Mouse (Mus musculus) adrenal gland, adult 8-10 months (tissue): ENCODE data around the gene Rangap1. TPM values are rescaled to one million over a fixed set of nuclear protein-coding genes. Genes with fewer than 3 reads are reported as not detected.
A peak's percentile ranks its signal among the peaks of the same experiment; 100 is the strongest.

Source experiments
- DNase-seq: peaks from one replicate; pipeline ENCODE4 v3.0.0; 2022
- total RNA-seq, 4 experiments: library from RNA; stranded (reverse); gene quantifications; 2 replicates each; pipeline ENCODE4 v1.2.4; 2022

Rangap1 gene
- total RNA-seq, 4 experiments from 2014 or later = 53.4 to 70.2 (median 60.6) TPM

- DNase-seq = peak; percentile 75
Observed at GRCm38 (mm10) chr15:81693967-81694881, 51.1 kb downstream of the Rangap1 start.

DNA sequence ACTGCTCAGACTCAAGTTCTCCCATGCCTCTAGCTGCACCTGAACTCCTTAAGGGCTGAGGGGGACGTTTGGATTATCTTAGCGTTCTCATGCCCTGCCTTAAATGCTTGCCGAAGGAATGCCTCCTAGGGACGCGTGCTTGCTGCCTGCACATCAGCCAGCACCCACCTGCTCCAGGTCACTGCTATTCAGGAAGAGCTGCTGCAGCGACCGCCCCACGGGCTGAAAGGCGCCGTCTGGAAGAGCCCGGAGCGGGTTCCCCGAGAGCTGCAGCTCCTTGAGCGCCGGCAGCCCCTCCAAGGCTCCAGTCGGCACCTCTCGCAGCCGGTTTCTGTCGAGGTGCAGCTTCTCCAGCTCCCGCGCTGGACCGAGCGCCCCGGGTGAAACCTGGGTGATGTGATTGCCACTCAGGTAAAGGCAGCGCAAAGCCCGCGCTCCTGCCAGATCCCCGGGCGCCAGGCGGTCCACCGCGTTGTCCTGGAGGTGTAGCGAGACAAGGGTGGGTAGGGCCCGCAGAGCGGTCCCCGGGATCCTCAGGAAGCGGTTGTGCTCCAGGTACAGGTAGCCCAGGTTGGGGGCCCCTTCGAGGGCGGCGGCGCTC is 51.9 kb downstream of the Rangap1 start:
- DNase-seq = no peak

DNA sequence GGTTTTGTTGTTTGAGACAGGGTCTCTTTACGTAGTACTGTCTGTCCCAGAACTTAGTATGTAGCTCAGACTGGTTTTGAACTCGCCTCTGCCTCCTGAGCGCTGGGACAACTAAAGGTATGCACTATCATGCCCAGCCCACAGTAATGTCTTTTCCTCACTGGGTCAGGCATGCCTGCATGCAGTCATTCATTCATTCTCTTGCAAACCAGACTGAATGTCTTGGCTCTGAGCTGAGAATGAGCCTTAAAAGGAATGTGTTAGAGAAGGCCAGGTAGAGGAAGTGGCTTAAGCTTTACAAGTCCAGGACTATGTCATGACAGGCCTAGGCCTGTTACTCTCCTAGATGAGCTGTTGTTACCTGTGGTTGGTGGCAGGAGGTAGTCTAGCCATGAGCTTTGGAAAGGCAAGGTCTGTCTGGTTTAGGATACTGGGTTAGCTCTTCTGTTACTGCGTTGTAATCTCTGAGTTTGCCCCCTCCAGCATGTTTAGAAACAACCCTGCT is 65.0 kb downstream of the Rangap1 start:
- no peak for DNase-seq

DNA sequence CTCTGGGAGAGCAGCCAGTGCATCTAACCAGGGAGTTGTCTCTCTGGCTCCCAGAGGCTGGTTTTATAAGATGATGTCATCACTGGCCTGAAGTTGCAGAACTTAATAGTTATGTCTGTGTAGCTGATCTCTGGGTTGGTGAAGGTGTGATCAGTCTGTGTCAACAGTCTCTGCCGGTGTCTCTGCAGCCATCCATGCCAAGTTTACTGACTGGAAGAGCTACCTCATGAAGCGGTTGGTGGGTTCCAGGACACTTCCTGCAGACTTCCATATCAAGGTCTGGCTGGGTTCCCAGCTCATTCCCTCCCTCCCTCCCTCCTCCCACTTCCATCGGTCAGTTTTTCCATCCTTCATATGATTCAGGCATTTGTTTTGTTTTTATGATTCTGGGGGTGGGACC is 68.7 kb downstream of the Rangap1 start:
- DNase-seq = no peak

GRCm38 (mm10) chr15:81670231-81670640 is 75.1 kb downstream of the Rangap1 start:
- DNase-seq = no peak

- DNase-seq = no peak
Observed at GRCm38 (mm10) chr15:81666957-81667356, 78.4 kb downstream of the Rangap1 start.

DNA sequence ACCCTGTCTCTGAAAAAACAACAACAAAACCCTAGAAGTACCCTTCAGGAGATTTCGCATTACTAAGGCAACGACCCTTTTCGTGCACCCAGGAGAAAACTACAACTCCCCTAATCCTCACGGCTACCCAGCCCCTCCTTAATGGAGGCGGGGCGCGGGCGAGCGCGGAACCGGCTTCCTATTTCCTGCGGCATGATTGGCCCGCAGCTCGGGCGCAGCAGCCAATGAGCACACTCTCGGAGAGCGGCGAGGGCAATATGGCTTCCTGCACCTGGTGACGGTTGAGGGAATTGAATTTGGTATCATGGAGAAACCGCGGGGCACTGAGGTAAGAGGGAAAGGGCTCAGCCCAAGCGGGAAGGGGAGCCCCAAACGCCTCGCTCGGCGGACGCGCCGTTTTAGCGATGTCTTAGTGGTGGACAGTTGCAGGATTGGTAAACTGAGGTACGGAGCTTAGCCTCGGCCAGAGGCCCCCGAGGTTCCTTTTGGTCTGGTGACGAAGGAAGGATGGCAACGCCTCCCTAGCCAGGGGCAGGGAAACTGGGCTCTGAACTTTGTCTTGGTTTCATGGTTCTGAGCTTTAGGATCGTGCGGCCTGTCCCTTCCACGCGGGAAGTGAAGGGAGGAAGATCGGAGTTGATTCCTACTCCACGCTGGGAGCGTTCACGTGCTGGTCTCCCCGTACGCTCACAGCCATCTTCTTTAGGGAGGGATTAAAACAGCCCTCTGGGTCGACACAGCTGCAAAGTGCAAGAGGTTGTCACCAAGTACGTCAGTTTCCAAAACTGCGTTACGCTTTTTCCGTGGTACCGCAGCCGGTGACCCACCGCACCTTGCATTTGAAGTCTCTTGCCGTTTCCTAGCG is 81.4 kb downstream of the Rangap1 start, which contains the start of gene L3mbtl2:
L3mbtl2 (plus strand) TSS at position 193 of the 865 bp plus-strand sequence.
- peak; percentile 90 for DNase-seq

DNA sequence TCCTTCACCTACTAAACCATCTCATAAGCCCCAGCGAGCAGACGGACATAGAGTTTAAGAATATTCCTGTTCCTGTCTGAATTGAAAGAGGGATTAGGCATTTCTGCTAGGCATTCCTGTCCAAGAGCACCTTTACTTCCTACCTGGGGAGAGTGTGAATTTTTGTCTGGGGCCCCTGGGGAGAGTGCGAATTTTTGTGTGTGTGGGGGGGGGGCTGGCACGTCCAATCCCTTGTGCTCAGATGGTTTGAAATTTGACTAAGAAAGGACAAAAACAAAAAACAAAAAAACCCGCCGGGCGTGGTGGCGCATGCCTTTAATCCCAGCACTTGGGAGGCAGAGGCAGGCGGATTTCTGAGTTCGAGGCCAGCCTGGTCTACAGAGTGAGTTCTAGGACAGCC is 82.0 kb downstream of the Rangap1 start:
- DNase-seq = no peak

- no peak for DNase-seq
Observed at GRCm38 (mm10) chr15:81661701-81662100, 83.6 kb downstream of the Rangap1 start.

Other genes starting within 250 kb of the Rangap1 start
- 100 to 1,000 TPM in 1 of 4 experiments, 10 to 100 TPM in 3; 62.2 to 107 (median 76.8) TPM for gene Ep300, start 160.2 kb downstream of the Rangap1 start, total RNA-seq
- gene L3mbtl2, start 81.6 kb downstream of the Rangap1 start, total RNA-seq = 10 to 100 TPM; 23.0 to 28.4 (median 24.5) TPM
- 1 to 10 TPM; 2.2 to 5.7 (median 3.5) TPM for gene Chadl, start 48.2 kb downstream of the Rangap1 start, total RNA-seq
- 100 to 1,000 TPM in 2 of 4 experiments, 10 to 100 TPM in 2; 66.3 to 109 (median 89.1) TPM for gene Zc3h7b, start 473 bp downstream of the Rangap1 start, total RNA-seq
- 100 to 1,000 TPM in 3 of 4 experiments, 10 to 100 TPM in 1; 93.1 to 190 (median 160) TPM for gene Tef, start 56.9 kb upstream of the Rangap1 start, total RNA-seq
- gene Tob2, start 113.3 kb upstream of the Rangap1 start, total RNA-seq = 10 to 100 TPM; 63.9 to 97.0 (median 69.1) TPM
- gene Phf5a, start 126.4 kb upstream of the Rangap1 start, total RNA-seq = 10 to 100 TPM; 44.2 to 61.3 (median 51.4) TPM
- 100 to 1,000 TPM; 297 to 630 (median 469) TPM for gene Aco2, start 126.8 kb upstream of the Rangap1 start, total RNA-seq
- 10 to 100 TPM; 27.5 to 39.2 (median 31.5) TPM for gene Polr3h, start 180.7 kb upstream of the Rangap1 start, total RNA-seq
- 10 to 100 TPM in 2 of 4 experiments, 1 to 10 TPM in 2; 8.6 to 33.7 (median 19.6) TPM for gene Csdc2, start 191.2 kb upstream of the Rangap1 start, total RNA-seq
- 100 to 1,000 TPM in 2 of 4 experiments, 10 to 100 TPM in 2; 71.1 to 132 (median 86.3) TPM for gene Pmm1, start 215.4 kb upstream of the Rangap1 start, total RNA-seq
- not detected for gene 1700029P11Rik, start 235.0 kb upstream of the Rangap1 start, total RNA-seq
- gene Xrcc6, start 242.3 kb upstream of the Rangap1 start, total RNA-seq = 10 to 100 TPM; 64.2 to 93.2 (median 75.4) TPM